Mouse (Mus musculus) heart, postnatal 0 days (tissue): ENCODE data around the gene Gm2564. TPM values are rescaled to one million over a fixed set of nuclear protein-coding genes. Genes with fewer than 3 reads are reported as not detected.

Source experiments
- polyA plus RNA-seq: library from polyadenylated mRNA; unstranded; fragments of >200 nt; fragmentation: Nextera tagmentation; extraction: Ambion mirVana; gene quantifications from 2 replicates; pipeline ENCODE4 v1.2.1, GENCODE M21; 2015
- total RNA-seq: library from RNA; depleted of rRNA; stranded (reverse); fragments of >200 nt; gene quantifications from 2 replicates; pipeline ENCODE4 v1.2.3, GENCODE M21; 2014; ENCODE audit warnings: low replicate concordance; rRNA removed

Gm2564 gene
- total and polyA plus RNA-seq, 2 experiments from 2014 or later = 0.27 TPM; not detected in 1

Other genes starting within 250 kb of the Gm2564 start
- not detected in 2 replicates for gene Gm21586, start 190.3 kb upstream of the Gm2564 start, total RNA-seq
- gene Gm21586, start 190.3 kb upstream of the Gm2564 start, polyA plus RNA-seq = not detected in 2 replicates
- not detected in 2 replicates for gene Gm2163, start 163.0 kb upstream of the Gm2564 start, total RNA-seq
- gene Gm2163, start 163.0 kb upstream of the Gm2564 start, polyA plus RNA-seq = not detected in 2 replicates
- not detected in 2 replicates for gene Fam205a2, start 101.5 kb upstream of the Gm2564 start, total RNA-seq
- gene Fam205a2, start 101.5 kb upstream of the Gm2564 start, polyA plus RNA-seq = not detected in 2 replicates
- not detected in 2 replicates for gene Gm10591, start 17.5 kb upstream of the Gm2564 start, total RNA-seq
- gene Gm10591, start 17.5 kb upstream of the Gm2564 start, polyA plus RNA-seq = 0.45 TPM in 1 of 2 replicates, not detected in the other
- not detected in 2 replicates for gene Ccl27b, start 25.5 kb downstream of the Gm2564 start, total RNA-seq
- gene Ccl27b, start 25.5 kb downstream of the Gm2564 start, polyA plus RNA-seq = not detected in 2 replicates
- gene Il11ra2, start 32.2 kb downstream of the Gm2564 start, total RNA-seq = not detected in 2 replicates
- gene Il11ra2, start 32.2 kb downstream of the Gm2564 start, polyA plus RNA-seq = not detected in 2 replicates
- not detected in 2 replicates for gene 4930578G10Rik, start 105.8 kb downstream of the Gm2564 start, total RNA-seq
- not detected in 2 replicates for gene 4930578G10Rik, start 105.8 kb downstream of the Gm2564 start, polyA plus RNA-seq
- not detected in 2 replicates for gene Ccl19, start 126.9 kb downstream of the Gm2564 start, total RNA-seq
- not detected in 2 replicates for gene Ccl19, start 126.9 kb downstream of the Gm2564 start, polyA plus RNA-seq
- 13.1 and 21.8 TPM in 2 replicates for gene Ccl21a, start 144.3 kb downstream of the Gm2564 start, total RNA-seq
- 19.0 and 26.8 TPM in 2 replicates for gene Ccl21a, start 144.3 kb downstream of the Gm2564 start, polyA plus RNA-seq
- gene Fam205a1, start 224.2 kb downstream of the Gm2564 start, total RNA-seq = not detected in 2 replicates
- gene Fam205a1, start 224.2 kb downstream of the Gm2564 start, polyA plus RNA-seq = not detected in 2 replicates
- not detected in 2 replicates for gene Gm12394, start 227.1 kb downstream of the Gm2564 start, total RNA-seq
- gene Gm12394, start 227.1 kb downstream of the Gm2564 start, polyA plus RNA-seq = 0.05 and 0.07 TPM in 2 replicates
- not detected in 2 replicates for gene Fam205c, start 244.5 kb downstream of the Gm2564 start, total RNA-seq
- gene Fam205c, start 244.5 kb downstream of the Gm2564 start, polyA plus RNA-seq = 0.18 and 0.23 TPM in 2 replicates